Mouse (Mus musculus): ENCODE results near the gene Qprt.

DNA sequence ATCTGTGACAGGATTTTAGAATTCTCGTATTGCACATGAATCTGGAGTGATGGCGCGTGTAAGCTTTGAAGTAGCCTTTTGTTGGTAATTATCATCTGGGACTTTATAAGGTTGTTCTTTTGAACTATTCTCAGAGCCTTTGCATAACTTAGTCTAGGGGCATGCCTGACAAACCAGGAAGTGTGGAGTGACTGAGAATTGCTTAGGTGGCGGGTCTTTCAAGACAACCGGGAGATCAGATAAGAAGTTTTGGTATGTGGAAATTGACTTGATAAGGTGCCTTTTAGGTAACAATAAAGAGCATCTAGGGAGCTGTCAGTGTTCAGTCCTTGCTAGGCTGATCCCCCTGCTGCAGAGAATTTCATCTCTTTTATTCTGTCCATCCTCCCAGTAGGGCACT lies 44.5 kb upstream of the Qprt start:
- TF ChIP-seq CTCF (IDR thresholded peaks at IDR 0.05; ENCODE audit: borderline replicate concordance, extremely low read depth, insufficient read depth, insufficient read length) (no peak), POLR2A (IDR thresholded peaks at IDR 0.05; ENCODE audit: borderline replicate concordance, extremely low read depth, insufficient read depth, insufficient read length, poor library complexity, severe bottlenecking) (no peak)
